Mouse (Mus musculus) G1E (cell line): Measurements from ENCODE around the gene Nav3. TPM values are rescaled to one million over a fixed set of nuclear protein-coding genes. Genes with fewer than 3 reads are reported as not detected.

Source experiments
- ATAC-seq: 2 replicates; pipeline ENCODE4 v1.8.0; 2016; ENCODE audit warnings: mild to moderate bottlenecking; ENCODE audit not compliant: insufficient number of reproducible peaks, poor library complexity, low FRiP score, severe bottlenecking; ENCODE audit errors: extremely low read depth
- DNase-seq: peaks from one replicate; pipeline ENCODE4 v3.0.0; 2012; ENCODE audit warnings: low spot score
- H3K27me3 ChIP-seq: 2 replicates; pipeline ENCODE4 v1.6.1; 2012; ENCODE audit warnings: mild to moderate bottlenecking, low read length, inconsistent platforms; ENCODE audit not compliant: insufficient read depth
- H3K36me3 ChIP-seq: replicated peaks from 2 replicates; pipeline ENCODE3; 2012; ENCODE audit warnings: mild to moderate bottlenecking, inconsistent platforms
- H3K4me1 ChIP-seq: 2 replicates; pipeline ENCODE4 v1.6.1; 2012; ENCODE audit warnings: low read depth, low read length, inconsistent platforms, mixed read lengths; ENCODE audit not compliant: insufficient read depth
- H3K4me3 ChIP-seq: 2 replicates; pipeline ENCODE4 v1.5.1; 2012; ENCODE audit warnings: low read depth, mild to moderate bottlenecking, inconsistent platforms, low read length, moderate library complexity, mixed read lengths
- H3K9me3 ChIP-seq: replicated peaks from 2 replicates; pipeline ENCODE4 v1.6.1; 2012; ENCODE audit warnings: inconsistent platforms
- CTCF ChIP-seq: IDR thresholded peaks from 2 replicates; pipeline ENCODE4 v1.5.1; 2012; ENCODE audit warnings: low read depth, low read length, inconsistent platforms, mixed read lengths
- GATA1 ChIP-seq: IDR thresholded peaks from 2 replicates; pipeline ENCODE4 v1.6.1; 2012; ENCODE audit warnings: borderline replicate concordance, low read length, inconsistent platforms, mixed read lengths
- GATA2 ChIP-seq: IDR thresholded peaks from 2 replicates; pipeline ENCODE4 v1.6.1; 2012; ENCODE audit warnings: low read depth, low read length, inconsistent platforms, borderline replicate concordance
- POLR2AphosphoS5 ChIP-seq: IDR thresholded peaks from 2 replicates; pipeline ENCODE4 v1.6.1; 2012; ENCODE audit warnings: low read depth, low read length, inconsistent platforms; ENCODE audit not compliant: insufficient replicate concordance
- TAL1 ChIP-seq: conservative IDR thresholded peaks from 2 replicates; pipeline ENCODE4 v1.6.1; 2012; ENCODE audit warnings: low read depth, low read length, inconsistent platforms, mixed read lengths
- polyA plus RNA-seq: library from polyadenylated mRNA; stranded (reverse); fragments of >175 nt; gene quantifications from 2 replicates; pipeline ENCODE4 v1.2.3, GENCODE M21; 2012
- total RNA-seq, 2 experiments: library from RNA; stranded (forward) in 1 of 2; stranded (reverse) in 1 of 2; fragments of 200-1000 nt in 1 of 2; fragments of >200 nt in 1 of 2; fragmentation: Nextera tagmentation in 1 of 2; gene quantifications; 2 replicates each; pipeline ENCODE4 v1.2.3; 2014 to 2017

The Nav3 gene
- total and polyA plus RNA-seq, 3 experiments, result 0.22 TPM; not detected in 2

DNA sequence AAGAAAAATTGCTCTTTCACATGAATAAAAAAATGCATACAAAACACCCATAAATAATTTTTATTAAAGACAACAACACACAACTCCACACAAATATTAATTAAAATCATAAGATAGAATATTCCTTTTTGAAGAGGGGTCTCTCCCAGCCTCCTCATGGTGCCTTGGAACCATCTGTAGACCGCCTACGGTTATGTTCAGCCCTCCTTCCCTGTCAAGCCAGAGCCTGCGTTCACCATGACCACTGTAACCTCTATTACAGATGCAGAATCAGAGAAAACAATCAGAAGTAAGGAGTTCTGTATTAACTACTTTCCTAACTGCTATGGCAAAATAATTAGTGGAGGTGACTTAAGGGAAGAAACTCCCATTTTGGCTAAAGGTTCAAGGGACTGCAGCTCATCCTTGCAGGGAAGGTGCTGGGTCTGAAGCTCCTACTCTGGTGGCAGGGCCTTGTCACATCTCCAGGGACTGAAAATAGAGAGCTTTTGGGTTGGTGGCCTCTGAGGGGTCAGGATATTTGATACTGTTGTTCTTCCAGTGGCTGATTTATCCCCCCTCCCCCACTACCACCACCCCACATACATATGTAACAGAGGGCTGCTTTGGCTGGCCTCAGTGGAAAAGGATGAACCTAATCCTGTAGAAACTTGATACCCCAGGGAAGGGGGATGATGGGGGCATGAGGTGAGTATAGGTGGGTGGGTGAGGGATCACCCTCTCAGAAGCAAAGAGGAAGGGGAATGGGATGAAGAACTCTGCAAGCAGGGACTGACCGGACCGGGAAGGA is 343.1 kb downstream of the Nav3 start:
- Histone ChIP-seq H3K9me3 (peaks cover 6% of the 10 kb centered on the region; the same call in 1 of the 2 replicates), H3K4me1 (no peaks in the 10 kb centered on the region), H3K4me3 (no peak overlapping the region), H3K27me3 (no peaks in the 10 kb centered on the region), H3K36me3 (no peaks in the 10 kb centered on the region)
- ATAC-seq, result no peak
- DNase-seq, result no peak
- TF ChIP-seq CTCF, result no peak
- no peak for TF ChIP-seq GATA2
- no peak for TF ChIP-seq POLR2AphosphoS5
- TF ChIP-seq TAL1, result no peak
- TF ChIP-seq GATA1, result no peak

DNA sequence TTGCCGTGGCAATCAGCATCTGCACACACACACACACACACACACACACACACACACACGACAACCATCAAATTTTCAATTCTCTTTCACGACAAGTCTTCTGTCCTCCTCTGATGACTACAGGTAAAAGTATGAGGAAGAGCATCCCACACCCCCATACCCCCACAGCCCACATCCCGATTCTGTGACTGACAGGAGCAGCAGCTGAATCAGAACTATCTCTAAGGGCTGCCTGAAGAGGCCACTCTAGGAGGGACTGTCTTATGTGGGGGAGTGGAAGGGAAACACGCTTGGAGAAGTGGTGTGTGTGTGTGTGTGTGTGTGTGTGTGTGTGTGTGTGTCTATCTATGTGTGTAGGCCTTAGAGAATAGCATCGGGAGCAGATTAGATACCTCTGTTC is 352.7 kb downstream of the Nav3 start:
- Histone ChIP-seq H3K4me1 (no peaks in the 10 kb centered on the region), H3K9me3 (peaks cover 18% of the 10 kb centered on the region), H3K27me3 (no peaks in the 10 kb centered on the region), H3K4me3 (no peak overlapping the region), H3K36me3 (no peaks in the 10 kb centered on the region)
- TF ChIP-seq GATA1, result no peak
- no peak for TF ChIP-seq POLR2AphosphoS5
- no peak for TF ChIP-seq TAL1
- TF ChIP-seq CTCF, result no peak
- TF ChIP-seq GATA2, result no peak
- DNase-seq (no peak), ATAC-seq (no peak)

DNA sequence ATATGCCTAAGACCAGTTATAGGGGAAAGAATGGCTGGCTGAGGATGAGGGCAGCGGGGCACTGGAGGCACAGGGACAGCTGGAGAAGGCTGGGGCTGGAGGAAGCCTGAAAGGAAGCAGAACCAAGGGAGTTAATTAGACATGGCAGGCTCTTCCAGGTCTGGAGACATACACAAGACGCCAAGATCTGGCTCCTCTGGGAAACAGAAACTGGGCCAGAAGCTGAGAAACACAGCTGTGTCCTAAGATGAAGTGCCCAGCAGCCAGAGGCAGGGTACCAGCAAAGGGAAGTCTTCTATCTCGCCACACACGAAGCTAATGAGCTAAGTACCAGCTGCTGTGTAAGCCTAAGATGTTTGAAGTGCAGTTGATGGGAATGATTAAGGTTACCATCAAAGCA is 353.8 kb downstream of the Nav3 start:
- DNase-seq, result no peak
- ATAC-seq, result no peak
- H3K4me3 ChIP-seq, result no peak overlapping the region
- TF ChIP-seq TAL1 (no peak), CTCF (no peak), GATA2 (no peak), GATA1 (no peak), POLR2AphosphoS5 (no peak)
- H3K9me3 ChIP-seq, result peaks cover 19% of the 10 kb centered on the region
- no peaks in the 10 kb centered on the region for H3K36me3 ChIP-seq
- no peaks in the 10 kb centered on the region for H3K4me1 ChIP-seq
- no peaks in the 10 kb centered on the region for H3K27me3 ChIP-seq

DNA sequence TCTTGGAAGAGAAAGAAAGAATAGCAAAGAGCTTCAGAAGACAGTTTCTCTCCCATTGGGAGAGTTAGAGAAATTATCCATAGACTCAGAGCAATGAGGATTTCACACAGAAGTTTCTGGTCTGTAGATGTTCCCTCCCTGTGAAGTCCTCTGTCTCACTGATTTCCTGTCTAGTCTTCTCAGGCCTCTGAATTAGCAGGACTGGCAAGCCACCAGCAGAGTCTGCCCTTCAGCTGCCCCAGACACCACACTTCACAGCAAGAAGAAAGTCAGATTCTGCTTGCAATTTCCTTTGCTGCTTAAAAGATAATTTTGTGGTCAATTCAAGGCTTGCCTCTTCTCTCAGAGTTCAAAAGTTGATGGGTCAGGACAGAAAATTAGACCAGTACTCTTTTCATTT is 361.6 kb downstream of the Nav3 start:
- TF ChIP-seq GATA2 (no peak), POLR2AphosphoS5 (no peak), CTCF (no peak), TAL1 (no peak), GATA1 (no peak)
- Histone ChIP-seq H3K9me3 (peaks cover 10% of the 10 kb centered on the region), H3K4me1 (no peaks in the 10 kb centered on the region), H3K4me3 (no peak overlapping the region), H3K36me3 (no peaks in the 10 kb centered on the region), H3K27me3 (no peaks in the 10 kb centered on the region)
- no peak for ATAC-seq
- no peak for DNase-seq

DNA sequence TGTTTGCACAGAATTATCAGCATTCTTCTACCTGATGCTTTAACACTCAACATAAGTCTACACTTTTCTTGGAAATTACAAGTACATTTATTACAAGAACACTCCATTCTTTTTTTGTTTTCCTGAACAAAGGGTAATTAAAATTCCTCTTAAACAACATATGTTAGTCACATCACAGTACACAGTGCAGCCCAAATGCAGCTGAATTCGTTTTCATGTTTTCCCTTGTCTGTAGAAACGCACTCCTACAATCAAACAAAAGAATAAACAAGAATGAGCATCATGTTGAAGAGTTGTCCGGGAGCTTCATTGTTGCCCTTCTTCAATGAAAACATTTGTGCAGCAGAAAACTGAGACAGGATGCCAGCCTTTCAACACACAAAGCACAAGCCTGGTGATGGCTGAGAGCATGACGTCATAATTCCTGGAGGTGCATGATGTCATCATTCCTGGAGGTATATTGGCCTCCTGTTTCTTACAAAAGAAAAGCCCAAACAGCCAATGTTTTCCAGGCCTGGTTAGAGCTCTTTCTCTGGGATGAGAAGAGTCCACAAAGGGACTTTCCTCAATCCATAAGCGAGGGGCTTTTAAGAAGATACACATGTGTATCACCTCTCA is 367.5 kb downstream of the Nav3 start:
- TF ChIP-seq GATA1 (no peak), POLR2AphosphoS5 (no peak), TAL1 (no peak), GATA2 (no peak), CTCF (no peak)
- DNase-seq (no peak), ATAC-seq (no peak)
- Histone ChIP-seq H3K4me3 (no peak overlapping the region), H3K9me3 (peaks cover 26% of the 10 kb centered on the region), H3K4me1 (no peaks in the 10 kb centered on the region), H3K36me3 (no peaks in the 10 kb centered on the region), H3K27me3 (no peaks in the 10 kb centered on the region)

DNA sequence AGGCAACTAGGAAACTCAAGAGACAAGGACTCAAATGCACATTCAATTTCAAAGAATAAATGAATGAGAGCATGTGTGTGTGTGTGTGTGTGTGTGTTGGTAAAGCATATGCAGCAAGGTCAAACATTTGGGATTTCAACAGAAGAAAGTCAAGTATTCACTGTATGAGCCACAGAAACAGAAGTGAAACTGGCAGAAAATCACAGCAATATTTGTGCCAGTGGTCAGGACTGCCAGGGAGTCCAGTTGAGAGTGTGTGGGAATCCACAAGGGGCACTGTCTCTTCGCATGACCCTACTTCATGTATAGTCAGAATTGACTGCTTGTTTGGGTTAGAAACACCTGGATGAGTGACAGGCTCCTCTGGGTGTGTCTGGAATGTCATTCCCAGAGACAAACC is 370.1 kb downstream of the Nav3 start:
- Histone ChIP-seq H3K4me3 (no peak overlapping the region), H3K36me3 (no peaks in the 10 kb centered on the region), H3K4me1 (no peaks in the 10 kb centered on the region), H3K27me3 (no peaks in the 10 kb centered on the region), H3K9me3 (peaks cover 32% of the 10 kb centered on the region)
- TF ChIP-seq POLR2AphosphoS5 (no peak), TAL1 (no peak), GATA2 (no peak)
- ATAC-seq, result no peak
- no peak for DNase-seq

DNA sequence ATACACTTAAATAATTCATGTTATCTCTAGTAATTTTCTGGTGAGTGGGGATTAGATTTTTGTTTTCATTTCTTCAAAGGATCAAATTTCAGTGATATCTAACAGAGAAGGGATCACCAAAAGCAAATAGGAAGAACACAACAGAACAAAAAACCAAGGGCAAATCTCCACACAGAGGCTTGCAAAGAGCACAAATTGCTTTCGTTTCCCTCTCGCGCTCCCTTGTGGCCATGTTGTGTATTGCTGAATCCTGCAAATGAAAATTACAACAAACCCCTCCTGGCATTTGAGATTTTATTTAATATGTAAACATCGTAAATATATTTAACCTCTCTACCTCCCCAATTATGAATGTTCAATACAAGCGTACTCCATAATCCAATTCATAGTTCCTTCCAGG is 370.8 kb downstream of the Nav3 start:
- Histone ChIP-seq H3K9me3 (peaks cover 32% of the 10 kb centered on the region), H3K4me3 (no peak overlapping the region), H3K36me3 (no peaks in the 10 kb centered on the region), H3K27me3 (no peaks in the 10 kb centered on the region), H3K4me1 (no peaks in the 10 kb centered on the region)
- ATAC-seq (no peak), DNase-seq (no peak)
- TF ChIP-seq POLR2AphosphoS5 (no peak), GATA2 (no peak), CTCF (no peak), TAL1 (no peak), GATA1 (no peak)
